Mouse (Mus musculus) myocyte (in vitro differentiated cells): Measurements from ENCODE around the gene Tgif2lx1. TPM values are rescaled to one million over a fixed set of nuclear protein-coding genes. Genes with fewer than 3 reads are reported as not detected.
"Not testable (repeated sequence)": the region's sequence is repeated elsewhere in the genome, so short reads cannot be mapped to it uniquely, and the experiment has no call there.

Experiments
- H3K27me3 ChIP-seq: one replicate; pipeline ENCODE4 v1.6.1; 2011; ENCODE audit not compliant: control insufficient read depth, insufficient read depth, insufficient read length
- H3K36me3 ChIP-seq: one replicate; pipeline ENCODE4 v1.6.1; 2011; ENCODE audit not compliant: control insufficient read depth, insufficient read depth
- H3K4me2 ChIP-seq: one replicate; pipeline ENCODE4 v1.6.1; 2011; ENCODE audit warnings: low read depth, control low read depth
- H3K4me3 ChIP-seq: one replicate; pipeline ENCODE4 v1.5.1; 2011; ENCODE audit warnings: mild to moderate bottlenecking, control low read depth, moderate library complexity
- H3K79me2 ChIP-seq: one replicate; pipeline ENCODE4 v1.6.1; 2011; ENCODE audit not compliant: control insufficient read depth, insufficient read depth
- H3ac ChIP-seq: one replicate; pipeline ENCODE4 v1.6.1; 2011; ENCODE audit not compliant: control insufficient read depth, insufficient read length
- polyA plus RNA-seq: library from polyadenylated mRNA; unstranded; fragments of >200 nt; fragmentation: generic; extraction: Trizol; gene quantifications from one replicate; pipeline ENCODE4 v1.2.1, GENCODE M21; 2012; ENCODE audit warnings: missing spikeins

Gene Tgif2lx1
- not detected for polyA plus RNA-seq

GRCm38 (mm10) chrX:118480637-118481036 lies at the start of gene Tgif2lx1:
TSS of gene Tgif2lx1 (minus strand) at chrX:118480737.
- not testable (repeated sequence) for H3K79me2 ChIP-seq, H3K36me3 ChIP-seq, H3K4me2 ChIP-seq, H3K4me3 ChIP-seq, H3K27me3 ChIP-seq, H3ac ChIP-seq

Other genes with a start within 250 kb of the Tgif2lx1 start
- not detected for gene Tgif2lx2, start 53.5 kb downstream of the Tgif2lx1 start, polyA plus RNA-seq